Mouse (Mus musculus) telencephalon, adult 2 months (tissue): ENCODE data around the gene Serpinb6b.
"Not testable (repeated sequence)": the region's sequence is repeated elsewhere in the genome, so short reads cannot be mapped to it uniquely, and the experiment has no call there.

Source experiments
- DNase-seq: peaks from one replicate; pipeline ENCODE4 v3.0.0-alpha.2; 2011; ENCODE audit warnings: low read depth, low spot score

The Serpinb6b gene

GRCm38 (mm10) chr13:32964989-32965811 lies at the start of gene Serpinb6b:
Gene Serpinb6b, plus strand, starts transcription at chr13:32965209.
- no peak for DNase-seq

GRCm38 (mm10) chr13:32922622-32923021 lies 42.4 kb upstream of the Serpinb6b start:
- DNase-seq: no peak

GRCm38 (mm10) chr13:32924578-32925360 lies 40.2 kb upstream of the Serpinb6b start:
- no peak for DNase-seq

- DNase-seq: no peak
Observed at GRCm38 (mm10) chr13:32926661-32927060, 38.3 kb upstream of the Serpinb6b start.

- no peak for DNase-seq
Observed at GRCm38 (mm10) chr13:32927241-32927640, 37.8 kb upstream of the Serpinb6b start.

- DNase-seq: no peak
Observed at GRCm38 (mm10) chr13:32929107-32929750, 35.8 kb upstream of the Serpinb6b start.

GRCm38 (mm10) chr13:32934706-32935381 lies 30.2 kb upstream of the Serpinb6b start:
- no peak for DNase-seq

- not testable (repeated sequence) for DNase-seq
Observed at GRCm38 (mm10) chr13:32938275-32938674, 26.7 kb upstream of the Serpinb6b start.

GRCm38 (mm10) chr13:32939191-32939590 lies 25.8 kb upstream of the Serpinb6b start:
- not testable (repeated sequence) for DNase-seq

- DNase-seq: no peak
Observed at GRCm38 (mm10) chr13:32956537-32956936, 8.5 kb upstream of the Serpinb6b start.

GRCm38 (mm10) chr13:32957917-32958316 lies 7.1 kb upstream of the Serpinb6b start:
- DNase-seq: no peak

GRCm38 (mm10) chr13:32958521-32958920 lies 6.5 kb upstream of the Serpinb6b start:
- not testable (repeated sequence) for DNase-seq

- no peak for DNase-seq
Observed at GRCm38 (mm10) chr13:32963990-32964753, 837 bp upstream of the Serpinb6b start.

- DNase-seq: no peak
Observed at GRCm38 (mm10) chr13:32966116-32966515, 1.1 kb downstream of the Serpinb6b start.

GRCm38 (mm10) chr13:32967233-32967632 lies 2.2 kb downstream of the Serpinb6b start:
- DNase-seq: no peak

- DNase-seq: no peak
Observed at GRCm38 (mm10) chr13:32968353-32968984, 3.5 kb downstream of the Serpinb6b start.

- DNase-seq: no peak
Observed at GRCm38 (mm10) chr13:32968996-32969640, 4.1 kb downstream of the Serpinb6b start.

GRCm38 (mm10) chr13:32969641-32970040 lies 4.6 kb downstream of the Serpinb6b start:
- DNase-seq: no peak

GRCm38 (mm10) chr13:32970776-32971175 lies 5.8 kb downstream of the Serpinb6b start:
- DNase-seq: no peak

- DNase-seq: no peak
Observed at GRCm38 (mm10) chr13:32974268-32974667, 9.3 kb downstream of the Serpinb6b start.
